Mouse (Mus musculus) small intestine, adult 10 weeks (tissue): ENCODE measurements around the gene Eme2. TPM values are rescaled to one million over a fixed set of nuclear protein-coding genes. Genes with fewer than 3 reads are reported as not detected.

Experiments used
- polyA plus RNA-seq: library from polyadenylated mRNA; stranded (reverse); fragments of 350-450 nt; fragmentation: Illumina TruSeq; extraction: RNeasy Lipid Tissue Mini Kit (QIAGEN cat#74804); gene quantifications from one replicate; pipeline ENCODE4 v1.2.3, GENCODE M21; 2014; ENCODE audit warnings: low replicate concordance

Eme2 gene
- polyA plus RNA-seq: 1.1 TPM

DNA sequence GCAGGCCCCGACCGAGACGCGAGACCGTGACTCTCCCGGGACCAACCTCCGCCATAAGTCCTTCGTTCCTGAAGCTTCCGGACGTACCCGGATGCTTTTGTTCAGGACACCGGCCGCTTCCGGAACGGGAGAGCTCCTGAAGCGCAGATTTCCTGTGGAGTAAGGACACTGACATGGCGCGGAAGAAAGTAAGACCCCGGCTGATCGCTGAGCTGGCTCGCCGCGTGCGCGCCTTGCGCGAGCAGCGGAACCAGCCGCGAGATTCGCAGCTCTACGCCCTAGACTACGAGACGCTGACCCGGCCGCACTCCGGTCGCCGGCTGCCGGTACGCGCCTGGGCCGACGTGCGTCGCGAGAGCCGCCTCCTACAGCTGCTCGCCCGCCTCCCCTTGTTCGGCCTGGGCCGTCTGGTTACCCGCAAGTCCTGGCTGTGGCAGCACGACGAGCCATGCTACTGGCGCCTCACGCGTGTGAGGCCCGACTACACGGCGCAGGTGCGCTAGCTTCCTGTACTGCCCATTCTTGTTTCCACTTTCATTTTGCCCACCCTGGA lies at the start of gene Eme2, which contains the start of gene Mrps34:
Gene Eme2, minus strand, starts transcription at position 93 of the 553 bp plus-strand sequence.
Gene Mrps34, plus strand, starts transcription at position 122 of the 553 bp plus-strand sequence.

DNA sequence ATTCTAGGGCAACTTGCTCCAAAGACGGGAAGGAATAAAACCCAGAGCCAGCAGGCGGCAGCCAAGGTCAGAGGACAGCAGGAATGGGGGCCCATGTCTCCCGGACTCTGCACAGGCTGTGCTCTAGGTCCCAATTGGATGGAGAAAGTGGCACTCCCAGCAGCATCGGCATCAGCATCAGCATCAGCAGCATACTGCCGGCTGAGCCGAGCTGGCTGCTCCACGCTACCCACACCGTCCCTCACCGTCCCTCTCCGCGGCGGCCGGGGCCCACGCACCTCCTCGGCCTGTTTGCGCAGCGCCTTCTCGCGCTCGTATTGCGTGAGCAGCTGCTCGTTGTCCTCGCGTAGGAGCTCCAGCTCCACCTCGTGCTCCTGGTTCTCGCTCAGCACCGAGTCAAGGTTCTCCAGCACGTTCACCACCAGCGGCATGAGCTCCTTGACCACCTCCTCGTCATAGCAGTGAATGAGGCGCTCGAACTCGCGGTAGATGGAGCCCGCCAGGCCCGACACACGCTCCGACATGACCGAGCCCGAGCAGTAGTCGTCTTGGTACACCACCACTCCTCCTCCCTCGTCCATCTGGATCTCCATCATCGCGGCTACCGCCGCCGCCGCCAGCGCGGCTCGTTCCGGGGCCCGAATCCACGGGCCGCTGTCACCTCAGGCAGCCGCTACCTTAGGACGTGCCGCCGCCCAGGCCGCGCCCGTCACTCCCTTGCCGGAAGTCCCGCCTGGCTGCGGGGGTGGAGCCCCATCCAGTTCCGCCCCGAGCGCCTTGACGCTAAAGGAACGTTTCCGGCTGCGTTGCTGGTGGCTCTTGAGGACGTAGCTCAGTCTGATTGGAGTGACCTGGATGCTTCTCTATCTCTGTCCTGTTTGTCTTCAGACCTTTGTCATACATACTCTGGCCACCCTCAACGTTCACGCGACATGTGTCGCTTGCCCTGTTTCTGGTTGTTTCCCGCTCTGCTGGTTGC lies 41.7 kb upstream of the Eme2 start, which contains the start of gene Mapk8ip3:
Gene Mapk8ip3, minus strand, starts transcription at position 719 of the 979 bp plus-strand sequence.

DNA sequence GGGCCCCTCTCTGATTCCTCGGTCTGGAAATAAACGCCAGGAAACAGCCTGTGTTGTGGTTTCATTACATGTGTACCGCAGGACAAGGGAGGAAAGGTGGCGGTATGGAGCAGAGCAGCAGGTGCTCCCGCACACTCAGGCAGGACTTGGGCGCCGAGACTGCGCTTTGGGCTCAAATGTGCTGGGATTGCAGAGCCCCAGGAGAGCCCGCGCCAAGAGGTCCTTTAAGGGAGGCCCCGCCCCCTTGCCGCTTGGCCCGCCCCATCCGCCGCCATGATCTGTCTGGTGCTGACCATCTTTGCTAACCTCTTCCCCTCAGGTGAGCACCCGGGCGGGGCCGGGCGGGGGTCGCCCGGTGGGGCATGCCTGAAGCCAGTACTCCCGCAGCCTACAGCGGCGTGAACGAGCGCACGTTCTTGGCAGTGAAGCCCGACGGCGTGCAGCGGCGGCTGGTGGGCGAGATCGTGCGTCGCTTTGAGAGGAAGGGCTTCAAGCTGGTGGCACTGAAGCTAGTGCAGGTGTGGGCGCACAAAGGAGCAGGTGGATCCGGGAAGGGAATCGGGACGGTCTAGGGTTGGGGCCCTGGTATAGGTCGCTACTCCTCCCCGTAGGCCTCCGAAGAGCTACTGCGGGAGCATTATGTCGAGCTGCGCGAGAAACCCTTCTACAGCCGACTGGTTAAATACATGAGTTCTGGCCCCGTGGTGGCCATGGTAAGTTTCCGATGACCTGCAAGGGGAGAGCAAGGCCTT lies 1.5 kb upstream of the Eme2 start, which contains the start of gene Nme3:
Gene Nme3, plus strand, starts transcription at position 260 of the 752 bp plus-strand sequence.

DNA sequence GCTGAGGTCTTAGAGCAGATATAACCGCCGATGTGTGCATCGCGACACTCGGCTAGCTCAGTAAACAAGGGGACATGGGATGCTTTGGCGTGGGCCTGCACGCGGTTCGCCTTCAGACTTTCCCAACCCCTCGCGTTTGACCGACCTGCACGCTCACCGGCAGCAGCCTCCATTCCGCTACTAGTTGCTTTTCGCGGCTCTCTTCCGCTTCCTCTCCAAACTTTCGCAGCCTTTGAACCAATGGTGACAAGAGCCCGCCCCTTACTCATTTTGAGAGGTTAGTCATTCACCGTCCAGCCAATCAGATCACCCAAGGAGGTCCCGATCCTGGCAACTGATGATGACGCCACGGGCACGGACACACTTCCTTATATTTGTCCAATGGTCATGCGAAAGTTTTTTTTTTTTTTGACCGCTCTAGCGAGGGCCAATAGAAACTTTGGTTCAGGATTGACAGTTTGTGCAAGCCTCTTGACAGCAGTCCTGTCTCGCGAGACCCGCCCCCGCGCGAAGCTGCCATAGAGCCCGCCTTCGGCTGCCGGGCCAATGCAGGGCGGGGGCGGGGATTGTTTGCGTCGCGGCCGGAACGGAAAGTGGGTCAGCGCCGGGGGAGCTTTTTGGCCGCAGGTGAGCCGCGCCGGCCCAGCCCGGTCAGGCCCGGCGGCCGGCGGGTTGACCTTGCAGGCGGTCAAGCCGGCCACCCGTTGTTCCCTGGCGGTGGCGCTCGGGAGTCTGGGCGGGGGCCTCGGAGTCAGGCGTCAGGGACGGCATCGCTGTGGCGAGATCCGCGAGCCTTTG lies 8.6 kb downstream of the Eme2 start, which contains the start of the genes Nubp2 and Spsb3:
Gene Nubp2, minus strand, starts transcription at position 216 of the 798 bp plus-strand sequence.
Gene Spsb3, plus strand, starts transcription at position 510 of the 798 bp plus-strand sequence.

DNA sequence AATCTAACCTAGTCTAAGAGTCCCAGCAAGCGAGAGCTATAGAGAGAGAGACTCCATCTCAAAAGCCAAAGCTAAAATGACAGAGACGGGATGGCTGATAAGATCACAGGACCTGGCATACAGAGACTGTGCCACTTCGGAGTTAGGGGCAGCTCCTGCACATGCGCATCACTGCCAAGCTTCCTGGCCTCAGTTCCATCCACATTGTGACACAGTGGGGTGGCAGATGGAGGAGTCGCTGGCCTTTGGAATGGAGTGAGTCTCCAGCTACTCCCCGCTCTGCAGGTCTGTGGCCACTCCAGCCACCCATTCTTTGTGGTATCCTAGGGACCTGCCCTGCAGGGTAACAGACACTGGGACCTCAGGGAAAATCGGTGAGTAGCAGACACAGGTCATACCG lies 29.1 kb downstream of the Eme2 start, which contains the start of gene Igfals:
Gene Igfals, plus strand, starts transcription at position 222 of the 400 bp plus-strand sequence.

DNA sequence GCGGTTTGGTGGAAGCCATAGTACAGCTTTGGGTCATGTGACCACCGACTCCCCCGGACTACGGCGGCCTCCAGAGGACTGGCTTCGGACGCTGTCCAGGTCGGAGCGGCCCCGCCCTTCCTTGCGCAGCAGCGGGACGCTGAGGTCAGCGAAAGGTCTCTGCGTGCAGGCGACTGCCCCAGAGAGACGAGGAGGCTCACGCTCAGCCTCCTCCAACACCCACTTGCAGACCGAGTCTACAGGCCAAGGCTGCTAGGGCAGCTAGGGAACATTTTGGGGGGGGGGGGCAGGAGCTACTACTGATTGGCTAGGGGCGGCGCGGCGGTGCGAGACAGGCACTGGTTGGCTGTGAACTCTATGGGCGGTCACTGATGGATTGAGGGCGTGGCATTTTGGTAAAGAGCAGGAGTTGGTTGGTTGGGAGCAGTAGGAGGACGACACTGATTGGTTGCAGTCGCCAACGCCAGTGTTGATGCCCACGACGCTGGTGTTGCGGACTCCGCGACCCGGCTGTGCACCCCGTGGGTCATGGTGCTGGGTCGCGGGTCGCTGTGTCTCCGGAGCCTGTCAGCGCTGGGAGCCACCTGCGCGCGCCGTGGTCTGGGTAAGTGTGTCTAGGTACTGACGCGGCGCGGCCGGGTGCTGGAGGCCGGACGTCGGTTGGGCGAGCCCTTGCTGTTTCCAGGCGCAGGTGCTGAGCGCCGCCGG lies 44.7 kb downstream of the Eme2 start, which contains the start of gene Fahd1:
Gene Fahd1, minus strand, starts transcription at position 300 of the 708 bp plus-strand sequence.

DNA sequence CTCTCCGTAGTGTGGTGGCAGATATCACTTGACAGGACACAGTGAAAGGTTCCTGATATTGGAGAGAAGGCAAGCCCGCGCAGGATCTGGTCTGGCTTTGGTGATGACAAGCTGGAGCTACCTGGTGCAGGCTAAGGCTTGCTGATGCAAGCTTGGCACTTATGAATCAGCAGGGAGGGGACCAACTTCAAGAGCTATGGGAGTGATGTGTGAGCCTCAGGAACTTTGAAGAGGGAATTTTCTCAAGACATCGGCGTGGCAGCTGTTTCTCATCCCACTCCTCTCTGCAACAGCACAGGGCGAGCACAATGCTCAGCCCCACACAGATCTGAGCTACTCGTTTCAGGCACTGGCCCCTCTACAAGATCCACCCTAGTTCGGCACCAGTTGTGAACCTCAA lies 55.0 kb downstream of the Eme2 start, which contains the start of gene Hagh:
Gene Hagh, plus strand, starts transcription at position 302 of the 400 bp plus-strand sequence.

Other genes starting within 250 kb of the Eme2 start
- 3.3 TPM for gene Slc9a3r2, start 244.8 kb downstream of the Eme2 start, polyA plus RNA-seq
- gene Npw, start 236.6 kb downstream of the Eme2 start, polyA plus RNA-seq: not detected
- 1.8 TPM for gene Zfp598, start 225.4 kb downstream of the Eme2 start, polyA plus RNA-seq
- 0.37 TPM for gene Syngr3, start 205.1 kb downstream of the Eme2 start, polyA plus RNA-seq
- gene Gfer, start 198.9 kb downstream of the Eme2 start, polyA plus RNA-seq: 6.1 TPM
- gene Noxo1, start 198.9 kb downstream of the Eme2 start, polyA plus RNA-seq: 3.7 TPM
- not detected for gene Tbl3, start 187.4 kb downstream of the Eme2 start, polyA plus RNA-seq
- gene Rnf151, start 177.0 kb downstream of the Eme2 start, polyA plus RNA-seq: not detected
- gene Rps2, start 177.0 kb downstream of the Eme2 start, polyA plus RNA-seq: 275 TPM
- 66.2 TPM for gene Ndufb10, start 170.6 kb downstream of the Eme2 start, polyA plus RNA-seq
- not detected for gene Rpl3l, start 167.3 kb downstream of the Eme2 start, polyA plus RNA-seq
- 2.0 TPM for gene Msrb1, start 158.4 kb downstream of the Eme2 start, polyA plus RNA-seq
- gene Hs3st6, start 142.1 kb downstream of the Eme2 start, polyA plus RNA-seq: not detected
- gene Meiob, start 90.8 kb downstream of the Eme2 start, polyA plus RNA-seq: 1.4 TPM
- gene Hagh, start 54.9 kb downstream of the Eme2 start, polyA plus RNA-seq: 13.4 TPM
- gene Fahd1, start 44.7 kb downstream of the Eme2 start, polyA plus RNA-seq: 510 TPM
- gene Igfals, start 29.1 kb downstream of the Eme2 start, polyA plus RNA-seq: not detected
- gene Nubp2, start 8.7 kb downstream of the Eme2 start, polyA plus RNA-seq: 1.6 TPM
- gene Spsb3, start 8.4 kb downstream of the Eme2 start, polyA plus RNA-seq: not detected
- gene Mrps34, start within 50 bp of the Eme2 start, polyA plus RNA-seq: not detected
- gene Nme3, start 1.4 kb upstream of the Eme2 start, polyA plus RNA-seq: 0.71 TPM
- 3.5 TPM for gene Mapk8ip3, start 41.9 kb upstream of the Eme2 start, polyA plus RNA-seq
- 65.7 TPM for gene Jpt2, start 65.6 kb upstream of the Eme2 start, polyA plus RNA-seq
- 7.6 TPM for gene Cramp1l, start 120.7 kb upstream of the Eme2 start, polyA plus RNA-seq
- gene Ift140, start 121.0 kb upstream of the Eme2 start, polyA plus RNA-seq: 3.7 TPM
- gene Tmem204, start 188.5 kb upstream of the Eme2 start, polyA plus RNA-seq: 2.1 TPM
- 0.11 TPM for gene Telo2, start 220.9 kb upstream of the Eme2 start, polyA plus RNA-seq
- gene Ptx4, start 225.7 kb upstream of the Eme2 start, polyA plus RNA-seq: not detected
- 2.5 TPM for gene Clcn7, start 238.3 kb upstream of the Eme2 start, polyA plus RNA-seq